Mouse (Mus musculus) frontal cortex, postnatal 36 days (tissue): ENCODE data around the gene Bnc2.

Experiments
- DNase-seq, 2 experiments: peaks; one replicate each; pipeline ENCODE4 v3.0.0; 2022; ENCODE audit warnings: low spot score in 2 of 2

The Bnc2 gene

DNA sequence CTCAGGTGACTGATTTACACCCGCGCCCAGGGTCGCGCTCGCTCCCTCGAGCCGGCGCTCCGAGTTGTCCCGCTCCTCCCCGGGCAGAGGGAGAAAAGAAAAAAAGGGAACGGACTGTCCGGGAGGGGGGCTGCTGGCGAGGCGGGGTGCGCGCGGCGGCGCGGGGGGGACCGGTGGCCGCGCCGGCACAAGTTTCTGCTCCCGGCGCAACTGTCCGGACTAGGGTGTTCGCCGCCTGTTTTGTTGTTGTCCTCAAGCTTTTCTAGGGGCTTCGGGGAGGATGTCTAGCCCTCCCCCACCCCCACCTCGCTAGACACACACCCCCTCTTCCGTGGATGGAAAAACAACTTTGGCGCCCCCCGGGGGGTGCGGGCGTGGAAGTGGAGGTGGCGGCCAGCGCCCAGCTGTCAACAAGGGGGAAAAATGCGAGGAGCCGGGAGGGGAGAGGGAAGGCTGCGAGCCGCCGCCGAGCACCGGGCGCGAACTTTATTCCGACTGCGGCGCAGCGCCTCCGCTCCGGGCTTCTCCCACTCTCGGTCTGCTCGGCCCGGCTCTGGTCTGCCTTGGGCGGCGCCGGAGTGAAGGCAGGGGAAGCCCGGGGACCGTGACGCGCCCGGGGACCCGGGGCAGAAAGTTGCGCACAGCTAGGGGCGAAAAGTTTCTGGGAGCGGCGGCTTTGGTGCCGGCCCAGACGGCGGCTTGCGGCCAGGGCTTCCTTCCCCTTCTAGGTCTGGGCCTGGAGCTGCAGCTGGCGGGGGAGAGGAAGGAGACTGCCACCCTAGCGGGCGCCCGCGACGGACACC lies at the start of gene Bnc2:
Gene Bnc2, minus strand, starts transcription at position 105 of the 803 bp plus-strand sequence.
- peak in 1 of 2 experiments; percentile 5 for DNase-seq

DNA sequence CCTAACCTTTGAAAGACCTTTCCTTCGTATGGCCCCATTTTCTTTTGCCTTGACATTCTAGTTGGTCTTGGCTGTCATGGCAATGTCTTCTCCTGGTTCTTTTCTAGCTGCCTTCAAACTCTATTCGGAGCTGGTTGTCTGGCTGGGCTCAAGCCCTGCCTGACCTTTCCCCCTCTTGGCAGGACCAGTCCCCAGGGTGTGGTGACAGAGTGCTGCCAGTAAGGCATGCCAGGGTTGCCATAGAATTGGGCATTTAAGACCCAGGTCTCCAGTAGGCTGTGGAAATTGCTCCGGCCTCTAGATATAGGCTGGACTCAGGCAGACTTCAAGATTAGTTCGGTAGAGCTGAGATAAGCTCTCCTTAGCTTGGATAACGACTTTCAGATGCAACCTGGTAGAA lies 32.9 kb upstream of the Bnc2 start:
- no peak for DNase-seq

DNA sequence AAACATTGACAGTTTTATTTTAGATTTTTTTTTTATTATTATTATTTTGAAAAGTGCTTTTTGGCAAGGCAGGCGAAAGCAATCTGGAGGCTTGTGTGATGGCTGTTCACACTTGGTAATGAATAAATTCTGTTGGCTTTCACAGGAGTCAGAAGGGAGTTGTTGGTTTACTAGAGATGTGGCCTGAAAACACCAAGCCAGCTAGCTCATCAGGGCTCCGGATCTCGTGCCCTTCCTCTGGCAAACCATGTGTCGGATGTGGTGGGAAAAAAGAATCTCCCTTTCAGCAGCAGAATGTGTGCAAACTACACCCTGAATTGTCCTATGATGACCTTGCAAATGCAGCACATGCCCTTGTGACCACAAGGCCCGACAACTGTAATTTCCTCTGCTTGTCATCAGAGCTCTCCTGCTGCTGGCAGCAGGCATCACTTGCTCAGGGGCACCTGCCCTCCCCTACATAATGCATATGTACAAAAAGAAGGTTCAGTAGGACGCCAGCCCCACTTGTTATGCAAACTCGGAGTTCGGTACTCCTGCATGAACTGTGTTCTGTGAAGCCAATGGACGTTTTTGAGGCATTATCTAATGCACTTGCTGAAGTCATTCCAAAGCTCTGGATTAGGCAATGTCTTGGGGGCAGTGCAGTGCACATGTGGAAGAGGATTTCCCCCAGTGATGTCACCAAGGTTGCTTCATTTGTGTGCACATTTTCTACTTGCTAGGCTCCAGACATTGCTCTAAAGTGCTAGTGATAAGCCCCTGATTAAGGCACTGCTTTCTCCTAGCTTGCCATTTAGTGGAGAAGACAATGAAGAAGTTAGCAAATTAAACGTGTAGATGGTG lies 10.7 kb upstream of the Bnc2 start:
- DNase-seq: no peak

DNA sequence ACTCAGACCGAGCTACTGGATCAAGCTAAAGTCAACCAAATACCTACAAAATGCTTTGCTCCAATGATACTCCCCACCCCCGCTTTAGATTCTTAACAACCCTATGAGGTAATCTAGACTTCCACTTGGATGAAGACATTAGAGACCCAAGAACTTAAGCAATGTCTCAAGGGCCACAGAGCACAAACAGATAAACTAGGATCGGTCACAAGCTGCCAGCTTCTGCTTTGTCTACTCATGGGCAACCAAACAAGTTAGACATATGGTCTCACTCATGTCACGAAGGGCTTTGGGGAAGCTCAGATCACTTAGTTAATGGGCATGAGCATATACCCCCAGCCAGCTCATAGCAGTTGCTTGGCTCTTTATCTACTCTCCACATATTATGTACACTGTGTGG lies 9.9 kb upstream of the Bnc2 start:
- DNase-seq: no peak

DNA sequence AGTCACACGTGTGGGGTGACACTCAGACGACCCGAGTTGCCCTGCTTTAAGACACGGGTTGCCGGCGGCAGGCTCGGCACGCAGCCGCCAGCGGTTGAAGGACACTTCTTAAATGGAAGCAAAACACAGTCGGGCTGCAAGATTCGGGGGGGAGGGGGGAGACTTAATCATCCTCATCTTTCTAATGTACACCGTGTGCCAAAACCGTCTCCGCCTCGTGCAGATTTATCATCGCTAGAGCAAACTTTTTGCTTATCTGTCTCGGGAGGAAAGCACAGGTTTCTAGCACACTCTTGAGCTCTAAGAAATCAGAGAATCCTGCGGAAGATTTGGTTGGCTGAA lies 870 bp upstream of the Bnc2 start:
- DNase-seq: no peak

DNA sequence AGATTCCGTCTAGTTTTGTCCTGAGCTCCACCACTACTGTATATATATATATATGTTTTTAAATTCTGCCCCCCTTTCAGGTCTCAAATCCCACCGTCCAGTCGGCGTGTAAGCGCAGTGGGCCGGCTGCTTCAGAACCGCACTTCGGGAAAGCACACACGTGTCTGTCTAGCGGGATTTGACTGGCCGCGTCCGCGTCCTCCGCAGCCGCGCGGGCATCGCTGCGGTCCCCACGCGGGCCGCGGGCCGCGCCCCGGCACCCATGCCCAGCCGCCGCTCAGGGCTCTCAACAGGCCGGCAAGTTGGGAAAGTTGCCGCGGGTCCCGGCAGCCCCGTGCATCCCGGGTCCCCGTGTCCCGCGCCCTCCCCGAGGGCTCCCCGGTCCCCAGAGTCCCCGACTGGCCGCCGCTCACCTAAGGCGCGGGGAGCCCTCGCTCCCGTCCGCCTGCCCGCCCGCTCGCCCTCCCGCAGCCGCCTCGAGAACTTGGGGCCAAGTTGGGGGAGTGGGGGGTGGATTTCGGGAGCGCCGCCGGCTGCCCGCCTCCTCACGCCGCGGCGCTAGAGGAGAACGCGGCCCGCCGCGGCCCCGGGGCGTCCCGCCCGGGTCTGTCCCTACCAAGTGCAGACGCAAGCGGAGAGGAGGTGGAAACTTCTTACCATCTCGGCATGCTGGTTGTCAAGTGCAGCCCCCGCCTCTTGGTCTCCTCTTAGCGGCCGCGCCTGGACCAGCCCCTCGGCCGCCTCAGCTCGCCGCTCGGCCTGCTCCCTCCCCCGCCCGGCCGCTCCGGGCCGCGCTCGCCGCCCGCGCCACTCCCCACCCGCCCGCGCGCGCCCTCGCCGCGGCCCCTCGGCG lies 531 bp downstream of the Bnc2 start:
- peak in 1 of 2 experiments; percentile 8 for DNase-seq

DNA sequence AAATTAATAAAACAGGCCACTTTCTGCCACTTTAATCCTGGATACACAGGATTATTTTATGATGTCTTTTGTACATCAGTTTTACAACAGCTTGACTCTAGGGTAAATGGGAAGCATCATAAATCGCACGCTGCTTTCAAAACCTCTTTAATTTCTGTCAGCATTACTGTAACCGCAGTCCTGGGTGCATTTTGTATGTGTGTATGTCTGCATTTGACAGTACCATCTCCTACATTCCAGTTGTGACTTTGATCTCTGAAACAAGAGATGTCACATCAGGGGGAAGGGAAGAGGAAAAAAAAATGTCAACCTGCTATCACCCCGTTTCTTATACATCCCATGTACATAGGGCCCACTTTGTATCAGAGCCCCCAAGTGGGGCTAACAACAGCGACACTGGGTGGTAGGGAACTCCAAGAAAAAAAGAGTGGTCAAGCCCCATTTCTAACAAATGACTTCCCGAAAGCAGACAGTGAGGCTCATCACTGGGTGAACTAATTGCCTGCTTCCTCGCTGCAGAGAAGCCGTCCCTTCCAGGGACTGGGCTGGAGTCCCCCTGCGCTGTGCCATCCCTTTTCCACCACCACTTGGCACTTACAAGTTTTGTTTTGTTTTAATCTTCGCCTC lies 1.3 kb downstream of the Bnc2 start:
- no peak for DNase-seq

DNA sequence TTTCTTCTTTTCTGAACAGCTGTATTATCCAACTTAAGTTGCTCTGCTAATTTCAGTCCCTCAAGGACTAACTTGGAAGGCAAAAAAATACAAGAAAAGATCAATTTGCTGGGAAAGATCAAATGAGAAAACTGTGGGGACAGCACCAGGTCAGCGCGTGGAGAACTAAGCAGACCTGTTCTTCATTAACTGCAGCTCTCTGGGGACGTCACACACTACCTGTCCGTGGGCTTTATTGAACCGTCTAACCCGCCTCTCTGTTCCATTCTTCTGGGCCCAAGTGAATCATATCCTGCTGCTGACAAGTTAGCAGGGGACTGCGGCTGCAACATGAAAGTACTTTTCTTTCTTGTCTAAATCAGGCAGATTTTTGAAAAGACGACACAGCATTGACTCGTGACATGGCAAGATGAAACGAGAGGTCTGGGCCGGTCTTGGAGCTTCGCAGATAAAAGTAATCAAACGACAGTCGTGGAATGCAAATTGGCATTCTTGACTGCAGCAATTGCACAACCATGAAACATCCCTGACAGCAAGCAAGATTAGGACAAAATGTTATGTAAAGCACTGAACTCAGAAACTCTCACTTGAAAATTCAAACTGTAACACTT lies 2.8 kb downstream of the Bnc2 start:
- DNase-seq: no peak

DNA sequence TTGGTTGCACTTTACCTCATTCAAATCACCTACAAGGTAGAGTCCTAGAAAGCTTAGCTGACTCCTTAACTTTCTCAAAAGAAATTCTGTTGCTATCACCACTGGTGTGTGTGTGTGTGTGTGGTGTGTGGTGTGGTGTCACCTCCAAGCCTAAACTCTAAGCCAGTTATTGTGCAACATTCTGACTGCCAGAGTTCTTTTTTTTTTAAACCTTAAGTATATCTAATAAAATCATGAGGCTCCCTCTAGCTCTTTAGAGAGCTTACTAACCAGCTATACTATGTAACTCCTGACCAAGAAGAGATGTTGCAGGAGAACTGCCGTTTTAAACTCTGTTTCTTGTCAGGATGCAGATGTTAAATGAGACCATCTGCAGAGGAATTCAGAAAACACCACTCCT lies 4.1 kb downstream of the Bnc2 start:
- DNase-seq: no peak

DNA sequence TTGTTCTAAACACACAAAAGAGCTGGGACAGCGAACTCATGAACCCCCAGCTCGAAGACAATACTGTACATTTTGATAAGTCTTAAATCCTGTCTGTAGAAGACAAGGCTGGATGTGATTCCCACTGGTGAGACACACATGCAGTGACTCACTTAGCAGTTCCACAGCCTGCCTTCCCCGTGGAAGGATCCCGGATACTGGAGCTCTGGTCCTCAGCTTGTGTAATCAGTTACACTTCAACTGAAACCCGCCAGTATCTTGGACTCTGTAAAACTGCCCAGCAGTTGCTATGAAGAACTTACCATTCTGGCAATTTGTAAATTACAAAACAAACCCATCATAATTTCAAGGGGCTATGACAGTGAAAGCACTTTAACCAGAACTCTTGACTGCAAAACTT lies 5.4 kb downstream of the Bnc2 start:
- no peak for DNase-seq

DNA sequence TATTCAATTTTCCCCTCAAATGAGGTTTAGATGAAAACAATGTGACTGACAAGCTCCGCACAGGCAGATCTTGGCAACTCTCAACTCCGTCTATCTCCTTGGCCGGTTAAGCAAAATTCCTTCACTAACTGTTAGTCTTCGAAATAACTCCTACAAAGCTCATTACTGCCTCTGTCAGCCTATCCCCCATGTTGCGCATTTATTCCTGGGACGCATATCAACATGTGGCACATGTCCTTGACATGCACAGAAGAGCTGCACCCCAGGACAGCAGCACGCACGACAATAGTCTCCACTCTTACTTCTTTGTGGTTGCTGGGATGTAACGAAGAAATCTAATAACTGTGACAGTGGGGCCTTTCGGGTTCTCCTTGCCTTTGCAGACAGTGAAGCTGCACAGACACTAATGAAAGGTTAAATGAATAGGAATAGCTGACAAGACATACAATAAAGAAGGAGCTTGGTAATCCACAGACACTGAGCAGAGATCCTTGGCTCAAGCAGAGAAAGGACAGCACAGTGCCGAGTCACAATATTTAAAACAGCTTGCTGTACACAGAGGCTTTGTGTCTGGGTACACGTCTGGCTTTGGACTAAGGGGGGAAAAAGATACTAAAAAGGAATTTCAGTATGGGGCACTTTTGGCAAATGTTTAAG lies 6.0 kb downstream of the Bnc2 start:
- DNase-seq: no peak

DNA sequence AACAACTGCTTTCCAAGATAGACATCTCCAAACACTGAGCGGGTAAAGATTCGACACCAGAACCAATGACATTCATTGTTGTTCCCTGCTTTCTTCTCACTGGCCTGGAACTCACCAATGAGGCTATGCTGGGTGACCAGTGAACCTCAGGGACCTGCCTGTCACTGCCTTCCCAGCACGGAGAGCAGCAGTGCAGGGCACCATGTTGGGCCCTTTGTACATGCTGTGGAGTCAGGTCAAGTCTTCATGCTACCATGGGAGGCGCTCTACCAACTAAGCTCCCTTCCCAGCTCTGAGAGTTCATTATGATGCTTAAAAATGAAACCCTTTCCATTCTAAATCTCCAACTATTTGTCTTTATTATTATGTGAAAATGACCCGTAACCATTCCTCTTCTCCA lies 6.8 kb downstream of the Bnc2 start:
- no peak for DNase-seq

DNA sequence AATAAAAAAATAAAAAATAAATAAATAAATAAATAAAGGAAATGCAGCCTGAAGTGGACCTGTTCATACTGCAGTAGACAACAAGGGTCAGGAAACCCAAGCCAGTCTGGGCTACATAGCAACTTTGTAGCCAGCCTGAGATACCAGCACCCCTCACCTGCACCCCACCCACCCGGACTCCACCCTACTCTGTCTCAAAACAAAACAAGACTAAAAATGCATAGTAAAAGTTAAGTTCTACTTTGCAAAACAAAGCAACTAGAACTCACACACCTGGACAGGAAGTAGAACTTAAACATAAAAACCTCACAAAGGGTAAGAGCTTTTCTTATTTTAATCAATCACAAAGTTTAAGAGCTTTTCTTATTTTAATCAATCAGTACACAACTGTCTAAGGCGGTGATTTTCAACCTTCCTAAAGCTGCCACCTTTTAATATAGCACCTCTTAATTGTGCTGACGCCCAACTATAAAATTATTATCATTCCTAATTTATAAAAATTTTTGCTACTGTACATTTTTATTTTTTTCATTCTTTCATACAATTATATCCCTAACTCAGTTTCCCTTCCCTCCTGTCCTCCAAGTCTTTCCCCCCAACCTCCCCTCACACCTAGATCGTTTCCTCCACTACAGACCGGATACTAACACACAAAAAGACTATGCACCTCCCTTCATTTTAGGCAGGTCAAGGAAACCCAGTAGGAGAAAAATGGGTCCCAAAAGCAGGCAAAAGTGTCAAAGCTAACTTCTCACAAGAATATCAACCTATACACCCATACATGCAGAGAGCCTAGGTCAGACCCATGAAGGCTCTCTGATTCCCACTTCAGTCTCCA lies 12.6 kb downstream of the Bnc2 start:
- DNase-seq: no peak

DNA sequence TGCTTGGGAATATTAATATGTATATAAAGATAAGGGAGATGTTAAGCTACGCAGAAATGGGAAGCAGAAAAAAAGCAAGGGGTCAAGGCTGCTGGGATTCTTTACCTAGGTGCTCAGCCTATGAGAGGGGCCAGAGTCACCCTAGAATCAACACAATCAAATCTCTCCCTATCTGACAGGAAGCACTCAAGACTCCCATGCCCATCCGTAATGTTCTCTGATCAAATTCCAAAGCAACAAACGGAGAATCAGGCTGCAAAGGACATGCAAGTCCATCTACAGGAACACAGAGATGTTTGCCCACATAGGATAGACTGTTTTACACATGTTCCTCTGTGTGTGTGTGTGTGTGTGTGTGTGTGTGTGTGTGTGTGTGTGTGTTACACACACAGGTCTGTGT lies 13.7 kb downstream of the Bnc2 start:
- no peak for DNase-seq

DNA sequence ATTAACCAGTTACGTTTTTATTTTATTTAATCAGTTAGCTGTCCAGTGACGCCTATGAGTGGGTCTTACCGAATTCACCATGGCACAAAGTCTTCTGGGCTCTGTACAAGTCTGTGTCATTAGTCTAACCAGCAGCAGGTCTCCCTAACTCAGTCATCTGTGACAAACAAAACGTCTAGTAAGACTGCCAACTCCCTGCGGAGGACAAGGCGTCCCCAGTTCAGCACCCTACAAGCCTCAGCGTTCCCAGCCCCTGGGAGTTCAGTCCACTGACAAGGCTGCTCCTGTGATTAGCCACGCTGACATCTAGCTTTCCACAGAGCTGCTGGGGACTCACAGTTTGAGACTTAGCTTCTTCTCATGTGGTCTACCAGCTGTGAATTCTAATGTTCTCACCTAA lies 23.3 kb downstream of the Bnc2 start:
- DNase-seq: no peak

DNA sequence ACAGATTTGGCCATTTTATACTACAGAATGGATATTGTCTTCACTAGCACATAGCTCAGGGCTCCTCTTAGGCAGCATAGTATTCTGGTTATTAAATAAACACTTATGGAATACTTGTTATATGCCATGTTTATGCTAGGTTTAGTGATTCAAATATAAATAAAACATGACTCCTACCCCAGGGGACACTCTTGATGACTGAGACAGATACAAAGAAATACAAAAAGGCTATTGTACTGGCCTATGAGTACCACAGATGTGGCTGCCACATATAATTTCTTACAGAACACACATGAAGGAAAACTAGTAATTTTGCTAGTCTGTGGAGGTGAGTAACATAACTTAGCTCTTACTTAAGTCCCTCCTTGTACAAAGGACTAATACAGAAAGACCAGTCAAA lies 28.5 kb downstream of the Bnc2 start:
- no peak for DNase-seq

DNA sequence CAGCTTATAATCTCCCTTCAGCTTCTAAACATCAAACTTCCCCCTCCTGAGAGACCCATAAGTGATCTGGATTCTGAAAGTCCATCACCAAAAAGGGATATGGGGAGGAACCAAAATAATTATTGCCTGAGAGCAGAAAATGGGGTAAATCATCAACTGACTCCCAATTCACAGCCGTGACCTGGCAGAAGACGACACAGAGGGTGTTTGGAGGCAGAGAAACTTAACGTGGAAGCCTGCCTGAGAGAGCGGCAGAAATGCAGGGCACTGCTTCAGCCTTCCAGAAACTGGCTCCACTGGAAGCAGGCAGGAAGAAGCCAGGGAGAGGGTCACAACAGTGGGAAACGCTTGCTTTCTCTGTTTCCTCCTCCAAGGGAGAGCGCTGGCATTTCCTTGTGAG lies 35.9 kb downstream of the Bnc2 start:
- DNase-seq: no peak

DNA sequence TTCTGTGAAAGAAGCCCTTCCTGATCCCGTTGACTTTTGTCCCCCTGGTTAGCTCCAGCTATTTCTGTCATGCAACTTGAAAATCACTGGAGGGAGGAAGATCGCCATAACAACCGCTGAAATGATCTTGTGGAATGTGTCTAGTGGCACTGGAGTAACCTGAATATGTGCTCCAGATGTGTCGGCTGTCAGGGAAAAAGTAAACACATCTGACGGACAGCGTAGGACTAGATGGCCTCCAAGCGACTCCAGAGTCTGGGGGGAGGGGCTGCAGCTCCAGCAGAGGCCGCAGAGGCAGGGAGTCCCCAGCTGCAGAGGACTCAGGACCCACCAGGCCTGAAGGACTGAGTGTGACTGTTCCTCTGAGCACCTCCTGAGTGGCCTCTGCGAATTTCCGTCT lies 37.4 kb downstream of the Bnc2 start:
- DNase-seq: no peak

DNA sequence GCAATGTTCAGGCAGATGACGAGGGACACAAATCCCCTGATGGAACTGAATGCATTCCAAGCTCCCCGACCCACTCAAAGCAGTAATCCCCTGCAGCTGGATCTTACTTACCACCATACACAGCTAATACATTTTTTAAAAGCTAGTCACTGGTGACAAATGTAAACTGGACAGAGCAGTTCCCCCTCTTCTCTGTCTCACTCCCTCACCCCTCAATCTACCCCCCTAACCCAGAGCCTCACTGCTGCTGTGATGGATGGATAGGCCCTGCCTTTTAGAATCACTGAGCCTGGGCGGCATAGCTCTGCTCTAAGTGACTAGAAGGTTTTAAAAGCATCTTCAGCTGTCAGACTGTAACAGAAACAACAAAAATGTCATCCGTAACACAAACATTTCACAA lies 40.3 kb downstream of the Bnc2 start:
- no peak for DNase-seq

DNA sequence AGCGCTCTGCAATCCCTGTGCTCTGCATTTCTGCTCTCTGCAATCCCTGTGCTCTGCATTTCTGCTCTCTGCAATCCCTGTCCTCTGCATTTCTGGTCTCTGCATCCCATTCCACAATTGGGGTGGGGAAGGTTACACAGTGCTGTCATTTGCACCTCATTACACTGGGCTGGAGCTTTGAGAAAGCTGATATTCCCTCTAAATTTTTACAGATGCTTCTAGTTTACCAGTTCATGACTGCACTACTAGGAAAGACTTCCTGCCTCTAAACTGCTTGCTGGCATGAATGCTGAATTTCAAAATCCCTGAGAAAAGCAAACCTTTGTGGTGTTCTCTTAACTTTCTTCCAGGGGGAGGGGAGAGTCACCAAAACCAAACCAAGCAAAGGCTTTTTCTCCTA lies 41.1 kb downstream of the Bnc2 start:
- no peak for DNase-seq
